Mouse (Mus musculus) spleen, embryonic (tissue): ENCODE measurements around the gene Nr2f6.

Source experiments
- CTCF ChIA-PET: fragments of 350-600 bp; sonication (Branson Sonifier 250); formaldehyde crosslinking; loops from one replicate; lab custom pipeline; 2022; lab: Charles Lee

Nr2f6 gene

GRCm38 (mm10) chr8:71381421-71381970 is at the start of gene Nr2f6:
TSS of gene Nr2f6 (minus strand) at chr8:71381960.
- CTCF ChIA-PET, result interaction anchor here (0.9 kb wide), 1 partner anchor 8 kb away, joined by 3 read pairs; no protein-coding TSS in a partner anchor

- CTCF ChIA-PET, result no interaction called here
These were observed 40.4 kb upstream of the Nr2f6 start for GRCm38 (mm10) chr8:71422121-71422520.

- CTCF ChIA-PET, result interaction anchor here (0.6 to 0.7 kb wide), 2 partner anchors 128 to 186 kb away, joined by 3 read pairs; no protein-coding TSS in a partner anchor
These were observed 29.9 kb upstream of the Nr2f6 start for GRCm38 (mm10) chr8:71411535-71412273.

GRCm38 (mm10) chr8:71408231-71408630 is 26.5 kb upstream of the Nr2f6 start:
- CTCF ChIA-PET, result no interaction called here

GRCm38 (mm10) chr8:71407441-71407840 is 25.7 kb upstream of the Nr2f6 start:
- CTCF ChIA-PET, result no interaction called here

- CTCF ChIA-PET, result no interaction called here
These were observed 24.6 kb upstream of the Nr2f6 start for GRCm38 (mm10) chr8:71406099-71407015.

- CTCF ChIA-PET, result interaction anchor here (1.7 kb wide), 1 partner anchor 62 kb away, joined by 5 read pairs; no protein-coding TSS in a partner anchor
These were observed 23.8 kb upstream of the Nr2f6 start, which contains the start of gene Ankle1 for GRCm38 (mm10) chr8:71405401-71406098. TSS of gene Ankle1 (plus strand) at chr8:71406010.

- CTCF ChIA-PET, result interaction anchor here (1.7 kb wide), 1 partner anchor 61 kb away, joined by 5 read pairs; no protein-coding TSS in a partner anchor
These were observed 23.2 kb upstream of the Nr2f6 start for GRCm38 (mm10) chr8:71404951-71405351.

- CTCF ChIA-PET, result interaction anchor here (1.7 kb wide), 1 partner anchor 60 kb away, joined by 5 read pairs; no protein-coding TSS in a partner anchor
These were observed 22.3 kb upstream of the Nr2f6 start for GRCm38 (mm10) chr8:71404011-71404410.

GRCm38 (mm10) chr8:71403107-71403885 is 21.5 kb upstream of the Nr2f6 start:
- CTCF ChIA-PET, result no interaction called here

GRCm38 (mm10) chr8:71402446-71402964 is 20.7 kb upstream of the Nr2f6 start:
- CTCF ChIA-PET, result no interaction called here

GRCm38 (mm10) chr8:71401454-71401853 is 19.7 kb upstream of the Nr2f6 start:
- CTCF ChIA-PET, result no interaction called here

GRCm38 (mm10) chr8:71400826-71401225 is 19.1 kb upstream of the Nr2f6 start:
- CTCF ChIA-PET, result no interaction called here

- CTCF ChIA-PET, result no interaction called here
These were observed 15.9 kb upstream of the Nr2f6 start for GRCm38 (mm10) chr8:71397701-71398100.

- CTCF ChIA-PET, result no interaction called here
These were observed 15.0 kb upstream of the Nr2f6 start, which contains the start of gene Babam1 for GRCm38 (mm10) chr8:71396639-71397305. TSS of gene Babam1 (plus strand) at chr8:71396861.

GRCm38 (mm10) chr8:71395629-71396028 is 13.9 kb upstream of the Nr2f6 start, which contains the start of gene Ushbp1:
TSS of gene Ushbp1 (minus strand) at chr8:71395802.
- CTCF ChIA-PET, result no interaction called here

- CTCF ChIA-PET, result no interaction called here
These were observed 13.3 kb upstream of the Nr2f6 start for GRCm38 (mm10) chr8:71395071-71395470.

GRCm38 (mm10) chr8:71394481-71394880 is 12.7 kb upstream of the Nr2f6 start:
- CTCF ChIA-PET, result no interaction called here

GRCm38 (mm10) chr8:71392871-71393270 is 11.1 kb upstream of the Nr2f6 start:
- CTCF ChIA-PET, result no interaction called here
